Mouse (Mus musculus): ENCODE measurements around the gene Hook1. TPM values are rescaled to one million over a fixed set of nuclear protein-coding genes. Genes with fewer than 3 reads are reported as not detected.

Hook1 gene
- polyA plus RNA-seq, 1 experiment from 2014 or later = 13.0 TPM

DNA sequence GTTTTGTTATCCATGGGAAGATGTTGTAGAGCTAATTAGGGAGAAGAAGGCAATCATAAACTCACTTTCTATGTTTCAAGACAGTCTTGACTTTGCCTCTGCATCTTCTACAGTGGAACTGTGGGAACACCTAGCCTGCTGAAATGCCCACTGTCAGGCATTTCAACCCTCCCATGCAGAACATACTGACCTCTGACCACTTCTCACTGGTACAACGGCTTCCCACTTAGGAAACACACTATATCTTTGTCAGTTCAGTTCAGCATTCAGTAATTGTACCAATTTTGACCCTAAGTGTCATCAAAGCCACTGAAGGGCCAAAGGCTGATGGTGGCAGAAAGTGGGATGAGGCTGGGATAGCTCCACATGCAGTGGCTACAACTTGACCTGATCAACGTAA is 95.0 kb downstream of the Hook1 start:
- Histone ChIP-seq H3K27ac (replicated peaks) (no peak overlapping the region), H3K36me3 (ENCODE audit: control insufficient read depth, insufficient read depth, low read length) (no peaks in the 10 kb centered on the region), H3K4me2 (replicated peaks; ENCODE audit: low read depth) (no peak overlapping the region), H3K9me3 (ENCODE audit: control insufficient read depth, low read length) (no peaks in the 10 kb centered on the region), H3K9ac (ENCODE audit: low read length) (no peak overlapping the region), H3K4me1 (replicated peaks; ENCODE audit: control insufficient read depth, insufficient read depth) (no peaks in the 10 kb centered on the region), H3K27me3 (ENCODE audit: control insufficient read depth, insufficient read depth, low read length) (no peaks in the 10 kb centered on the region), H3K4me3 (ENCODE audit: low read depth, low read length) (no peak overlapping the region)
- ATAC-seq (ENCODE audit: low FRiP score, low TSS enrichment) = no peak
- no peak for TF ChIP-seq EP300 (optimal IDR thresholded peaks at IDR 0.05)
- TF ChIP-seq CTCF (IDR thresholded peaks at IDR 0.05; ENCODE audit: low read depth) = no peak
- DNase-seq (ENCODE audit: low spot score) = no peak
- 79% methylated on average over 2 of the region's 2 CpGs for WGBS

Other genes starting within 250 kb of the Hook1 start
- gene Cyp2j13, start 110.3 kb downstream of the Hook1 start, polyA plus RNA-seq (2015; fragmentation: Nextera tagmentation; extraction: Ambion mirVana) = not detected in 2 replicates
- not detected in 2 replicates for gene Cyp2j12, start 173.9 kb downstream of the Hook1 start, polyA plus RNA-seq (2015; fragmentation: Nextera tagmentation; extraction: Ambion mirVana)